Mouse (Mus musculus) mesoderm, embryonic 11.5 days (tissue): Measurements from ENCODE around the gene Gzme.
A peak's percentile ranks its signal among the peaks of the same experiment; 100 is the strongest.
"Not testable (repeated sequence)": the region's sequence is repeated elsewhere in the genome, so short reads cannot be mapped to it uniquely, and the experiment has no call there.

Source experiments
- DNase-seq: peaks from one replicate; pipeline ENCODE4 v3.0.0-alpha.2; 2012; ENCODE audit warnings: low read depth, low spot score

The Gzme gene

GRCm38 (mm10) chr14:56120525-56120924, at the start of gene Gzme:
Gene Gzme, minus strand, starts transcription at chr14:56120625.
- DNase-seq, result no peak

- no peak for DNase-seq
Measured at GRCm38 (mm10) chr14:56168009-56168408, 47.6 kb upstream of the Gzme start.

- no peak for DNase-seq
Measured at GRCm38 (mm10) chr14:56162109-56162508, 41.7 kb upstream of the Gzme start.

- not testable (repeated sequence) for DNase-seq
Measured at GRCm38 (mm10) chr14:56159479-56159878, 39.1 kb upstream of the Gzme start, which contains the start of gene Gzmg. Gene Gzmg, minus strand, starts transcription at chr14:56159579.

GRCm38 (mm10) chr14:56155340-56155739, 34.9 kb upstream of the Gzme start:
- DNase-seq, result no peak

GRCm38 (mm10) chr14:56133675-56134074, 13.2 kb upstream of the Gzme start:
- not testable (repeated sequence) for DNase-seq

- not testable (repeated sequence) for DNase-seq
Measured at GRCm38 (mm10) chr14:56132508-56132907, 12.1 kb upstream of the Gzme start, which contains the start of gene Gzmd. Gene Gzmd, minus strand, starts transcription at chr14:56132608.

GRCm38 (mm10) chr14:56128341-56128740, 7.9 kb upstream of the Gzme start:
- DNase-seq, result no peak

GRCm38 (mm10) chr14:56123516-56123915, 3.1 kb upstream of the Gzme start:
- no peak for DNase-seq

- DNase-seq, result not testable (repeated sequence)
Measured at GRCm38 (mm10) chr14:56115531-56116310, 4.7 kb downstream of the Gzme start.

GRCm38 (mm10) chr14:56105447-56106180, 14.8 kb downstream of the Gzme start:
- no peak for DNase-seq

- DNase-seq, result no peak
Measured at GRCm38 (mm10) chr14:56105016-56105415, 15.4 kb downstream of the Gzme start.

- DNase-seq, result no peak
Measured at GRCm38 (mm10) chr14:56103452-56103851, 17.0 kb downstream of the Gzme start.

- DNase-seq, result no peak
Measured at GRCm38 (mm10) chr14:56102386-56102785, 18.0 kb downstream of the Gzme start, which contains the start of gene Ctsg. Gene Ctsg, minus strand, starts transcription at chr14:56102574.

- DNase-seq, result peak; percentile 35
Measured at GRCm38 (mm10) chr14:56098940-56099339, 21.5 kb downstream of the Gzme start.

- no peak for DNase-seq
Measured at GRCm38 (mm10) chr14:56097597-56097996, 22.8 kb downstream of the Gzme start.

GRCm38 (mm10) chr14:56093353-56093752, 27.1 kb downstream of the Gzme start:
- DNase-seq, result no peak

GRCm38 (mm10) chr14:56086711-56087110, 33.7 kb downstream of the Gzme start:
- DNase-seq, result no peak

- no peak for DNase-seq
Measured at GRCm38 (mm10) chr14:56085167-56085566, 35.3 kb downstream of the Gzme start, which contains the start of gene Mcpt8. Gene Mcpt8, minus strand, starts transcription at chr14:56085273.

- no peak for DNase-seq
Measured at GRCm38 (mm10) chr14:56082016-56082415, 38.4 kb downstream of the Gzme start.
